Mouse (Mus musculus) NIH3T3 (cell line): ENCODE data around the gene Pum2.
A peak's percentile ranks its signal among the peaks of the same experiment; 100 is the strongest.
"Not testable (repeated sequence)": the region's sequence is repeated elsewhere in the genome, so short reads cannot be mapped to it uniquely, and the experiment has no call there.

Source experiments
- DNase-seq: peaks from one replicate; pipeline ENCODE4 v3.0.0-alpha.2; 2012; ENCODE audit warnings: low read depth

The Pum2 gene

GRCm38 (mm10) chr12:8673974-8674306 lies at the start of gene Pum2:
Pum2 (plus strand) TSS chr12:8674134.
- peak; percentile 98 for DNase-seq

- DNase-seq, result no peak
Measured at GRCm38 (mm10) chr12:8629537-8629936, 44.4 kb upstream of the Pum2 start.

- no peak for DNase-seq
Measured at GRCm38 (mm10) chr12:8631691-8632090, 42.2 kb upstream of the Pum2 start.

GRCm38 (mm10) chr12:8632737-8633365 lies 41.1 kb upstream of the Pum2 start:
- no peak for DNase-seq

- DNase-seq, result no peak
Measured at GRCm38 (mm10) chr12:8634306-8634705, 39.6 kb upstream of the Pum2 start.

- no peak for DNase-seq
Measured at GRCm38 (mm10) chr12:8635546-8635945, 38.4 kb upstream of the Pum2 start.

- no peak for DNase-seq
Measured at GRCm38 (mm10) chr12:8636945-8637344, 37.0 kb upstream of the Pum2 start.

- peak; percentile 92 for DNase-seq
Measured at GRCm38 (mm10) chr12:8638411-8639087, 35.4 kb upstream of the Pum2 start.

GRCm38 (mm10) chr12:8640186-8640585 lies 33.7 kb upstream of the Pum2 start:
- not testable (repeated sequence) for DNase-seq

GRCm38 (mm10) chr12:8640711-8641424 lies 33.1 kb upstream of the Pum2 start:
- peak; percentile 98 for DNase-seq

GRCm38 (mm10) chr12:8641425-8641735 lies 32.6 kb upstream of the Pum2 start:
- DNase-seq, result no peak

GRCm38 (mm10) chr12:8648211-8648610 lies 25.7 kb upstream of the Pum2 start:
- not testable (repeated sequence) for DNase-seq

- not testable (repeated sequence) for DNase-seq
Measured at GRCm38 (mm10) chr12:8650027-8650426, 23.9 kb upstream of the Pum2 start.

- DNase-seq, result no peak
Measured at GRCm38 (mm10) chr12:8656596-8656995, 17.3 kb upstream of the Pum2 start.

- DNase-seq, result no peak
Measured at GRCm38 (mm10) chr12:8657116-8657515, 16.8 kb upstream of the Pum2 start.

GRCm38 (mm10) chr12:8657629-8658366 lies 16.1 kb upstream of the Pum2 start:
- DNase-seq, result no peak

GRCm38 (mm10) chr12:8659406-8660279 lies 14.3 kb upstream of the Pum2 start:
- no peak for DNase-seq

- no peak for DNase-seq
Measured at GRCm38 (mm10) chr12:8661747-8662146, 12.2 kb upstream of the Pum2 start.

GRCm38 (mm10) chr12:8662175-8662574 lies 11.8 kb upstream of the Pum2 start:
- DNase-seq, result no peak

- no peak for DNase-seq
Measured at GRCm38 (mm10) chr12:8662721-8663120, 11.2 kb upstream of the Pum2 start.

- DNase-seq, result no peak
Measured at GRCm38 (mm10) chr12:8667473-8668255, 6.3 kb upstream of the Pum2 start.
